Mouse (Mus musculus) layer of hippocampus, adult 11-12 months (tissue): ENCODE measurements around the gene 1700040F15Rik.
"Not testable (repeated sequence)": the region's sequence is repeated elsewhere in the genome, so short reads cannot be mapped to it uniquely, and the experiment has no call there.

Experiments
- DNase-seq: peaks from one replicate; pipeline ENCODE4 v3.0.0; 2022; ENCODE audit warnings: low spot score

1700040F15Rik gene

GRCm38 (mm10) chrY:61101947-61102346 is at the start of gene 1700040F15Rik:
Gene 1700040F15Rik (plus strand): TSS chrY:61102247.
- DNase-seq, result not testable (repeated sequence)
